Mouse (Mus musculus) olfactory bulb, adult 2 months (tissue): ENCODE measurements around the gene Slc35g2.

Experiments used
- CTCF ChIP-seq: fragments of 200-500 bp; IDR thresholded peaks from 2 replicates; pipeline ENCODE4 v1.5.1; 2012; ENCODE audit warnings: low read depth, mild to moderate bottlenecking, low read length, moderate library complexity; ENCODE audit not compliant: insufficient read depth
- POLR2A ChIP-seq: fragments of 200-500 bp; IDR thresholded peaks from 2 replicates; pipeline ENCODE4 v1.6.1; 2012; ENCODE audit warnings: mild to moderate bottlenecking, low read depth, low read length, moderate library complexity; ENCODE audit not compliant: insufficient read depth

- peak; percentile 73 for TF ChIP-seq CTCF
- peak; percentile 90; the same call in 1 of the 2 replicates for TF ChIP-seq POLR2A
Measured at GRCm38 (mm10) chr9:100545715-100546593, 24.9 kb downstream of the Slc35g2 start, which contains the start of gene Nck1.
